Mouse (Mus musculus) hindbrain, embryonic 14.5 days (tissue): ENCODE data around the gene Efemp1. TPM values are rescaled to one million over a fixed set of nuclear protein-coding genes. Genes with fewer than 3 reads are reported as not detected.

Experiments
- ATAC-seq: fragments of 200-750 bp; cut with Nextera tagmentation; 2 replicates; pipeline ENCODE4 v1.8.0; 2017; ENCODE audit warnings: moderate number of reproducible peaks, mild to moderate bottlenecking, moderate TSS enrichment, moderate library complexity; ENCODE audit not compliant: low FRiP score
- DNase-seq: peaks from one replicate; pipeline ENCODE4 v3.0.0-alpha.2; 2015; ENCODE audit warnings: low spot score
- H3K27ac ChIP-seq: fragments of 300-500 bp; sonication (generic); 2 replicates; pipeline ENCODE4 v1.5.1; 2014; ENCODE audit warnings: mild to moderate bottlenecking, moderate library complexity
- H3K27me3 ChIP-seq: fragments of 300-500 bp; sonication (generic); 2 replicates; pipeline ENCODE4 v1.6.1; 2014; ENCODE audit warnings: mild to moderate bottlenecking, low read length, mixed read lengths; ENCODE audit not compliant: control insufficient read depth, insufficient read depth
- H3K36me3 ChIP-seq: fragments of 300-500 bp; sonication (generic); replicated peaks from 2 replicates; pipeline ENCODE4 v1.6.1; 2014; ENCODE audit not compliant: control insufficient read depth, insufficient read depth
- H3K4me1 ChIP-seq: fragments of 300-500 bp; sonication (generic); replicated peaks from 2 replicates; pipeline ENCODE4 v1.6.1; 2014; ENCODE audit warnings: antibody characterized with exemption, low read length, mixed read lengths; ENCODE audit not compliant: control insufficient read depth, insufficient read depth
- H3K4me2 ChIP-seq: fragments of 300-500 bp; sonication (generic); replicated peaks from 2 replicates; pipeline ENCODE4 v1.6.1; 2014; ENCODE audit warnings: mild to moderate bottlenecking, moderate library complexity
- H3K4me3 ChIP-seq: fragments of 300-500 bp; sonication (generic); replicated peaks from 2 replicates; pipeline ENCODE4 v1.5.1; 2014; ENCODE audit warnings: mild to moderate bottlenecking, low read length
- H3K9ac ChIP-seq: fragments of 300-500 bp; sonication (generic); 2 replicates; pipeline ENCODE4 v1.6.1; 2014
- H3K9me3 ChIP-seq: fragments of 300-500 bp; sonication (generic); 2 replicates; pipeline ENCODE4 v1.6.1; 2016; ENCODE audit warnings: low read length; ENCODE audit not compliant: control insufficient read depth
- WGBS: fragments of 180-500 bp; shearing (Covaris S2); extraction: QIAGEN DNeasy Blood & Tissue Kit; methylation state at CpG from one replicate; pipeline ENCODE4 v1.1.7; 2014; 5-methylcytosine and 5-hydroxymethylcytosine counted together
- polyA plus RNA-seq: library from polyadenylated mRNA; unstranded; fragments of >200 nt; fragmentation: Nextera tagmentation; extraction: Ambion mirVana; gene quantifications from 2 replicates; pipeline ENCODE4 v1.2.1, GENCODE M21; 2014

Gene Efemp1
- polyA plus RNA-seq: 2.2 and 2.8 TPM in 2 replicates

GRCm38 (mm10) chr11:28853102-28853800 lies at the start of gene Efemp1:
Efemp1 (plus strand) TSS chr11:28853204.
- Histone ChIP-seq H3K27me3 (peaks cover 30% of the 10 kb centered on the region), H3K4me3 (peak within 1 kb of the TSS; percentile 36)

DNA sequence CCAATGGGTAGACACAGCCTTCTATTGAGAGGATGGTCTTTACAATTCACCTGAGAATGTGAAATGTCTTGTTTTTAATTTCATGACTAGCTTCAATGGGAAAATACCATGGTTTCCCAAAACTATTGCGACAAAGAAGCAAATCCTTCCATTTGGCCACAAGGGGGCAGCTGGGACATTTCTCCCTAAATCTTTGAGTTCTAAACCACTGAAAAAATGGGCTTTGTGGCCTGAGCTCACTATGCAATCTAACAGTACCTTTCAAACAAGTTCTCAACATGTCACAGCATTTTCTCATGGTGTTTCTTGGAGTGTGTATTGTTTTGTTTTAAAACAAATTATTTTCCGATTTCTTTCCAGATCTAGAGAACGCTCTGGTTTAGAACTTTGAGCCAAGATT lies 44.3 kb upstream of the Efemp1 start:
- DNase-seq (peak; percentile 54), ATAC-seq (no peak)
- Histone ChIP-seq H3K9me3 (no peaks in the 10 kb centered on the region), H3K27me3 (no peaks in the 10 kb centered on the region), H3K4me2 (no peak overlapping the region), H3K4me1 (no peaks in the 10 kb centered on the region), H3K36me3 (no peaks in the 10 kb centered on the region), H3K9ac (no peak overlapping the region), H3K27ac (no peak overlapping the region), H3K4me3 (no peak overlapping the region)
- 68% methylated on average over 3 of the region's 3 CpGs for WGBS

More at GRCm38 (mm10) chr11:28853102-28853800, at the start of gene Efemp1:
- ATAC-seq: peak; percentile 51
- Histone ChIP-seq H3K9me3 (no peaks in the 10 kb centered on the region), H3K4me1 (no peaks in the 10 kb centered on the region), H3K36me3 (no peaks in the 10 kb centered on the region), H3K27ac (no peak within 1 kb of the TSS), H3K9ac (0 out of 2 replicates have a peak within 1 kb of the TSS, but pooled peaks have one; percentile 26), H3K4me2 (peak within 1 kb of the TSS; percentile 76)
- no peak for DNase-seq
- under 1% methylated on average over 30 of the region's 30 CpGs for WGBS

DNA sequence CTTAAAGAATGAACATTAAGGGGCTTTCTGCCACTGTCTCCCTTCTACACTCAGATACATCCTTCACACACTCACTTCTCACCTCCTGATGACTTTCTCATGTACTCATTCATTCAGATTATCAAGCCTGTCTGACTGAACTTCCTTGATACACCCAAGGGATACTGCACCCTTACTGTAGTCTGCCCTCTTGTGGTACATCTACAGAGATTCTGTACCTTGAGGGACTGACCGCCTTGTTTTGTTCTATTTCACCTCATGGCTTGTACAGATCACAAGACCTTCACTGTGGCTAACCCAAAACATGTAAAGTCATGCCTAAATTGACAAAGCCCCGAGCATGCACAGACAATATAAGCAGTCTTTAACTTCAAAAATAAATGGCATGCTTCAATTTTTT lies 41.1 kb upstream of the Efemp1 start:
- no peak overlapping the region for H3K27ac ChIP-seq
- H3K9me3 ChIP-seq: no peaks in the 10 kb centered on the region
- ATAC-seq (no peak), DNase-seq (no peak)
- no peaks in the 10 kb centered on the region for H3K27me3 ChIP-seq
- no peak overlapping the region for H3K9ac ChIP-seq
- no peak overlapping the region for H3K4me3 ChIP-seq
- H3K36me3 ChIP-seq: no peaks in the 10 kb centered on the region
- no peak overlapping the region for H3K4me2 ChIP-seq
- no peaks in the 10 kb centered on the region for H3K4me1 ChIP-seq
- 78% methylated on average over 2 of the region's 2 CpGs for WGBS

DNA sequence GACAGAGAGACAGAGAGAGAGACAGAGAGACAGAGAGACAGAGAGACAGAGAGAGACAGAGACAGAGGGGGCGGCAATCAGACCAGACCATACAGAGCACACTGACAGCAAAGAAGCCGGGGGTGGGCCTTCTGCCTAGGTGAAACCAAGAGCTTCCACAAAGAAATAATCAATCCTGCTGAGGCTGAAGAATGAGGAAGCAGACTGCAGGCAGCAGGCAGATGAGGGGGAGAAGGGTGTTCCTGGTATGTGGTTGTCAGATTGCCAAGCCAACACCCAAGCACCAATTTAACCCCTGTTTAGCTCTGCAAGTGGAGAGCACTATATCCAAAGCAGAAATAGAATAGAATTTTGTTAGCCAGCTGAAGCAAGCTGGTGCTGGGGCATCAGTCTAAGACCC lies 40.4 kb upstream of the Efemp1 start:
- no peak for DNase-seq
- WGBS: 66% methylated on average over 2 of the region's 2 CpGs
- Histone ChIP-seq H3K4me2 (no peak overlapping the region), H3K27ac (no peak overlapping the region), H3K9ac (no peak overlapping the region), H3K9me3 (no peaks in the 10 kb centered on the region), H3K4me3 (no peak overlapping the region), H3K36me3 (no peaks in the 10 kb centered on the region), H3K4me1 (no peaks in the 10 kb centered on the region), H3K27me3 (no peaks in the 10 kb centered on the region)
- no peak for ATAC-seq

DNA sequence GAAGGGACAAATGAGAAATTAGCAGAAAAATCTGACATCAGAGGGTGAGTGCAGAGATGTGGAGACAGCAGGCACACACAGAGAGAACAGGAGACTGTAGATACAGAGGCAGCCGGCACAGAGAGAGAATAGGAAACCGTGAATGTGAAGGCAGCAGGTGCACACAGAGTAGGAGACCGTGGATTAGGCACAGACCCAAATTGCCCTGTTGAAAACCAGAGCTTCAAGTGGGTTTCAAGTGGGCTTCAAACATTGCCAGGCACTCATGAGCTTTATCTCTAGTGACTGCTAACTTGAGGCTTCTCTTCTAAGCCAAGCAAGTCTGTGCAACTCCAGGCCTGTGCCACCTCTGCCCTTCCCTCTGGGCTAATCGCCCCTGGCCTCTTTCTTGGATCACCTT lies 35.6 kb upstream of the Efemp1 start:
- DNase-seq (no peak), ATAC-seq (no peak)
- no peak overlapping the region for H3K9ac ChIP-seq
- H3K27ac ChIP-seq: no peak overlapping the region
- H3K4me2 ChIP-seq: no peak overlapping the region
- no peaks in the 10 kb centered on the region for H3K27me3 ChIP-seq
- H3K4me3 ChIP-seq: no peak overlapping the region
- no peaks in the 10 kb centered on the region for H3K4me1 ChIP-seq
- no peaks in the 10 kb centered on the region for H3K9me3 ChIP-seq
- H3K36me3 ChIP-seq: no peaks in the 10 kb centered on the region
- 86% methylated on average over 4 of the region's 4 CpGs for WGBS

DNA sequence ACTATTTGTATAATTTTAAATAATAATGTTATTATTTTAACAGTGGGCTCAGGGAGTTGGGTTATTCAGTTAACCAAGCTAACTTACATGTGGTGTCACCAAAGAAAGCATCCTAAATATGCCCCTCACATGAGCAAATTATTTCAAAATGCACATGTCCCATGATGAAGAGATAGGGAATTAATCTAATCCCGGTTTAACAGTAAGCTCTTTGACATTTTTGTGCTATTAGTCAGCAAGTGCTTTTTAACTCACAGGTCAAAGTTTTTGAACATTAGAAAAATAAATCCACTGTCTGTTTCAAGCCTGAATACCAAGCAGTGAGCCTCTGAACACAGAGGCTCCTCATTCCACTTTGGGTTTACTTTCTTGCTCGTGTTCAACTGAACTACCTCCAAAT lies 26.1 kb upstream of the Efemp1 start:
- no peak overlapping the region for H3K4me3 ChIP-seq
- H3K4me1 ChIP-seq: no peaks in the 10 kb centered on the region
- no peak for ATAC-seq
- H3K27me3 ChIP-seq: no peaks in the 10 kb centered on the region
- 90% methylated on average over 2 of the region's 2 CpGs for WGBS
- H3K9me3 ChIP-seq: no peaks in the 10 kb centered on the region
- no peaks in the 10 kb centered on the region for H3K36me3 ChIP-seq
- DNase-seq: no peak
- no peak overlapping the region for H3K27ac ChIP-seq
- no peak overlapping the region for H3K9ac ChIP-seq
- H3K4me2 ChIP-seq: no peak overlapping the region

GRCm38 (mm10) chr11:28833809-28834208 lies 19.2 kb upstream of the Efemp1 start:
- WGBS: 61% methylated on average over 3 of the region's 3 CpGs

GRCm38 (mm10) chr11:28835141-28835540 lies 17.9 kb upstream of the Efemp1 start:
- no peak overlapping the region for H3K4me2 ChIP-seq
- no peaks in the 10 kb centered on the region for H3K27me3 ChIP-seq
- no peak overlapping the region for H3K4me3 ChIP-seq
- no peaks in the 10 kb centered on the region for H3K9me3 ChIP-seq
- DNase-seq (no peak), ATAC-seq (no peak)
- no peaks in the 10 kb centered on the region for H3K4me1 ChIP-seq
- H3K27ac ChIP-seq: no peak overlapping the region
- H3K36me3 ChIP-seq: no peaks in the 10 kb centered on the region
- no peak overlapping the region for H3K9ac ChIP-seq

More at GRCm38 (mm10) chr11:28833809-28834208, 19.2 kb upstream of the Efemp1 start:
- ATAC-seq (no peak), DNase-seq (no peak)
- no peak overlapping the region for H3K9ac ChIP-seq
- H3K9me3 ChIP-seq: no peaks in the 10 kb centered on the region
- H3K4me1 ChIP-seq: no peaks in the 10 kb centered on the region
- H3K4me3 ChIP-seq: no peak overlapping the region
- H3K36me3 ChIP-seq: no peaks in the 10 kb centered on the region
- H3K27me3 ChIP-seq: no peaks in the 10 kb centered on the region
- H3K27ac ChIP-seq: no peak overlapping the region
- H3K4me2 ChIP-seq: no peak overlapping the region

- Histone ChIP-seq H3K36me3 (no peaks in the 10 kb centered on the region), H3K9me3 (no peaks in the 10 kb centered on the region), H3K9ac (no peak overlapping the region), H3K4me2 (no peak overlapping the region), H3K4me3 (no peak overlapping the region), H3K4me1 (no peaks in the 10 kb centered on the region), H3K27ac (no peak overlapping the region), H3K27me3 (peaks cover 30% of the 10 kb centered on the region)
- DNase-seq (no peak), ATAC-seq (no peak)
These were observed 3.2 kb upstream of the Efemp1 start for GRCm38 (mm10) chr11:28849841-28850240.

DNA sequence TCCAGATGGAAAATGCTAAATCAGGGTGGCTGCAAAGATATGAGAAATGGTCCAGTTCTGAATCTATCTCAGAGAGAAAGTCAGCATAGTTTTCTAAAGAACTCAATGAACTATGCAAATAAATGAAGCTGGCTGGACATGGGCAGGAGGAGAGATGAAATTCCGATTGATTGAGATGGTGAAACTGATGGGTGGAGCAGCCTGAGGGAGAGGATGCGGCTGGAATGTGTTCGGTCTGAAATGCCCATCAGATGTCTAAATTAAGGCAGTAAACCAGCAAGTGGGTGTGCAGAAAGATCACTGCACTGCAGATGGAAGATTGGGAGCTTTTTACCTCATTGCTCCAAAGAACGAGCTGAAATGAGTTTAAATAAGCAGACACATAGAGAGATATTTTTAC lies 1.4 kb upstream of the Efemp1 start:
- 77% methylated on average over 4 of the region's 4 CpGs for WGBS

More for the DNA sequence above, 1.4 kb upstream of the Efemp1 start:
- no peak overlapping the region for H3K4me2 ChIP-seq
- no peak overlapping the region for H3K4me3 ChIP-seq
- H3K27ac ChIP-seq: no peak overlapping the region
- H3K36me3 ChIP-seq: no peaks in the 10 kb centered on the region
- H3K4me1 ChIP-seq: no peaks in the 10 kb centered on the region
- no peaks in the 10 kb centered on the region for H3K9me3 ChIP-seq
- no peak for DNase-seq
- H3K27me3 ChIP-seq: peaks cover 30% of the 10 kb centered on the region
- ATAC-seq: no peak
- H3K9ac ChIP-seq: no peak overlapping the region
